Mouse (Mus musculus): ENCODE data around the gene Smim27. TPM values are rescaled to one million over a fixed set of nuclear protein-coding genes. Genes with fewer than 3 reads are reported as not detected.

Gene Smim27
- 13.0 TPM in 2 replicates for polyA plus RNA-seq (2014; fragmentation: Nextera tagmentation; extraction: Ambion mirVana)

GRCm38 (mm10) chr4:40269430-40270032 is at the start of gene Smim27, which contains the start of gene Topors:
TSS of gene Smim27 (plus strand) at chr4:40269579.
TSS of gene Topors (minus strand) at chr4:40269850.
- H3K27ac ChIP-seq (ENCODE audit: low read depth, low read length): peak within 1 kb of the TSS; percentile 87
- no peaks in the 10 kb centered on the region for H3K27me3 ChIP-seq (ENCODE audit: control insufficient read depth, insufficient read depth, low read length)
- ATAC-seq (ENCODE audit: low read depth): peak; percentile 95
- no peaks in the 10 kb centered on the region for H3K36me3 ChIP-seq (ENCODE audit: control insufficient read depth, insufficient read depth, low read length)
- H3K4me2 ChIP-seq (ENCODE audit: low read depth, low read length): peak within 1 kb of the TSS; percentile 81
- under 1% methylated on average over 38 of the region's 38 CpGs for WGBS
- H3K4me1 ChIP-seq (ENCODE audit: control insufficient read depth, insufficient read depth, low read length): peaks cover 14% of the 10 kb centered on the region
- peak within 1 kb of the TSS; percentile 66 for H3K4me3 ChIP-seq (ENCODE audit: low read depth, low read length)
- no peaks in the 10 kb centered on the region for H3K9me3 ChIP-seq (ENCODE audit: control insufficient read depth, low read length)
- peak within 1 kb of the TSS; percentile 82 for H3K9ac ChIP-seq (replicated peaks; ENCODE audit: low read depth, low read length)

DNA sequence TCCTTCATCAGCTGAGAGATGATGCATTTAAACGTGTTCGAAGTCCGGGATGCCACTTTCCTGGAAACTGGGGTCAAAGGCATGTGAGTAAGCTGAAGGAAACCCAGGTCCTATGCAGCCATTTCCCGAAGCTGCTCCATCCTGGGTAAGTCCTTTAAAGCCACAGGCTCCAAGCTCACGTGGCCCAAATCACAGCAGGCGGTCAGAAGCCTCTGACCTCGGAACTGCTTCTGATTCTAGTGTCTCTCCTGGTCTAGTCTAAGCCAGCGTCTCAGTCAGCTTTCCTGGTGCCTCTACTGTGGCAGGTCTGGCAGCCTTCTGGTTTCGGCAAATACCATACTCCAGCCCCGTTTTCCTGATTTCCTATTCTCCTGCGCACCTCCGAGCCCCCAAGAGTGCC is 48.9 kb upstream of the Smim27 start:
- Histone ChIP-seq H3K9me3 (ENCODE audit: control insufficient read depth, low read length) (no peaks in the 10 kb centered on the region), H3K27ac (ENCODE audit: low read depth, low read length) (no peak overlapping the region), H3K4me3 (ENCODE audit: low read depth, low read length) (no peak overlapping the region), H3K27me3 (ENCODE audit: control insufficient read depth, insufficient read depth, low read length) (no peaks in the 10 kb centered on the region), H3K4me1 (ENCODE audit: control insufficient read depth, insufficient read depth, low read length) (no peaks in the 10 kb centered on the region), H3K9ac (replicated peaks; ENCODE audit: low read depth, low read length) (no peak overlapping the region), H3K36me3 (ENCODE audit: control insufficient read depth, insufficient read depth, low read length) (no peaks in the 10 kb centered on the region), H3K4me2 (ENCODE audit: low read depth, low read length) (peak overlapping the region; percentile 0; the same call in 1 of the 2 replicates)
- ATAC-seq (ENCODE audit: low read depth): no peak
- 21% methylated on average over 12 of the region's 12 CpGs for WGBS

GRCm38 (mm10) chr4:40221004-40221760 is 48.2 kb upstream of the Smim27 start:
- H3K27me3 ChIP-seq (ENCODE audit: control insufficient read depth, insufficient read depth, low read length): no peaks in the 10 kb centered on the region
- no peaks in the 10 kb centered on the region for H3K9me3 ChIP-seq (ENCODE audit: control insufficient read depth, low read length)
- no peak overlapping the region for H3K4me3 ChIP-seq (ENCODE audit: low read depth, low read length)
- no peak for ATAC-seq (ENCODE audit: low read depth)
- no peaks in the 10 kb centered on the region for H3K36me3 ChIP-seq (ENCODE audit: control insufficient read depth, insufficient read depth, low read length)
- 34% methylated on average over 14 of the region's 14 CpGs for WGBS
- no peak overlapping the region for H3K9ac ChIP-seq (replicated peaks; ENCODE audit: low read depth, low read length)
- no peak overlapping the region for H3K4me2 ChIP-seq (ENCODE audit: low read depth, low read length)
- H3K4me1 ChIP-seq (ENCODE audit: control insufficient read depth, insufficient read depth, low read length): no peaks in the 10 kb centered on the region
- no peak overlapping the region for H3K27ac ChIP-seq (ENCODE audit: low read depth, low read length)

GRCm38 (mm10) chr4:40221876-40222585 is 47.3 kb upstream of the Smim27 start:
- no peaks in the 10 kb centered on the region for H3K27me3 ChIP-seq (ENCODE audit: control insufficient read depth, insufficient read depth, low read length)
- H3K27ac ChIP-seq (ENCODE audit: low read depth, low read length): no peak overlapping the region
- no peaks in the 10 kb centered on the region for H3K4me1 ChIP-seq (ENCODE audit: control insufficient read depth, insufficient read depth, low read length)
- H3K9ac ChIP-seq (replicated peaks; ENCODE audit: low read depth, low read length): no peak overlapping the region
- 32% methylated on average over 21 of the region's 21 CpGs for WGBS
- no peak; the same call in 1 of the 2 replicates for ATAC-seq (ENCODE audit: low read depth)
- H3K36me3 ChIP-seq (ENCODE audit: control insufficient read depth, insufficient read depth, low read length): no peaks in the 10 kb centered on the region
- no peaks in the 10 kb centered on the region for H3K9me3 ChIP-seq (ENCODE audit: control insufficient read depth, low read length)
- no peak overlapping the region for H3K4me3 ChIP-seq (ENCODE audit: low read depth, low read length)
- H3K4me2 ChIP-seq (ENCODE audit: low read depth, low read length): peak overlapping the region; percentile 3; the same call in 1 of the 2 replicates

GRCm38 (mm10) chr4:40226095-40226494 is 43.3 kb upstream of the Smim27 start:
- Histone ChIP-seq H3K9ac (replicated peaks; ENCODE audit: low read depth, low read length) (no peak overlapping the region), H3K27me3 (ENCODE audit: control insufficient read depth, insufficient read depth, low read length) (no peaks in the 10 kb centered on the region), H3K9me3 (ENCODE audit: control insufficient read depth, low read length) (no peaks in the 10 kb centered on the region), H3K4me2 (ENCODE audit: low read depth, low read length) (no peak overlapping the region), H3K4me3 (ENCODE audit: low read depth, low read length) (no peak overlapping the region), H3K27ac (ENCODE audit: low read depth, low read length) (no peak overlapping the region), H3K4me1 (ENCODE audit: control insufficient read depth, insufficient read depth, low read length) (no peaks in the 10 kb centered on the region), H3K36me3 (ENCODE audit: control insufficient read depth, insufficient read depth, low read length) (no peaks in the 10 kb centered on the region)
- 84% methylated on average over 5 of the region's 5 CpGs for WGBS
- ATAC-seq (ENCODE audit: low read depth): no peak

GRCm38 (mm10) chr4:40227131-40227530 is 42.2 kb upstream of the Smim27 start:
- Histone ChIP-seq H3K4me2 (ENCODE audit: low read depth, low read length) (no peak overlapping the region), H3K9me3 (ENCODE audit: control insufficient read depth, low read length) (no peaks in the 10 kb centered on the region), H3K4me3 (ENCODE audit: low read depth, low read length) (no peak overlapping the region), H3K27ac (ENCODE audit: low read depth, low read length) (no peak overlapping the region), H3K36me3 (ENCODE audit: control insufficient read depth, insufficient read depth, low read length) (no peaks in the 10 kb centered on the region), H3K9ac (replicated peaks; ENCODE audit: low read depth, low read length) (no peak overlapping the region), H3K27me3 (ENCODE audit: control insufficient read depth, insufficient read depth, low read length) (no peaks in the 10 kb centered on the region), H3K4me1 (ENCODE audit: control insufficient read depth, insufficient read depth, low read length) (no peaks in the 10 kb centered on the region)
- 91% methylated on average over 11 of the region's 11 CpGs for WGBS
- no peak for ATAC-seq (ENCODE audit: low read depth)

GRCm38 (mm10) chr4:40227886-40228285 is 41.5 kb upstream of the Smim27 start:
- Histone ChIP-seq H3K9ac (replicated peaks; ENCODE audit: low read depth, low read length) (no peak overlapping the region), H3K4me2 (ENCODE audit: low read depth, low read length) (no peak overlapping the region), H3K36me3 (ENCODE audit: control insufficient read depth, insufficient read depth, low read length) (no peaks in the 10 kb centered on the region), H3K4me1 (ENCODE audit: control insufficient read depth, insufficient read depth, low read length) (no peaks in the 10 kb centered on the region), H3K4me3 (ENCODE audit: low read depth, low read length) (no peak overlapping the region), H3K9me3 (ENCODE audit: control insufficient read depth, low read length) (no peaks in the 10 kb centered on the region), H3K27ac (ENCODE audit: low read depth, low read length) (no peak overlapping the region), H3K27me3 (ENCODE audit: control insufficient read depth, insufficient read depth, low read length) (no peaks in the 10 kb centered on the region)
- WGBS: 92% methylated on average over 7 of the region's 7 CpGs
- ATAC-seq (ENCODE audit: low read depth): no peak

DNA sequence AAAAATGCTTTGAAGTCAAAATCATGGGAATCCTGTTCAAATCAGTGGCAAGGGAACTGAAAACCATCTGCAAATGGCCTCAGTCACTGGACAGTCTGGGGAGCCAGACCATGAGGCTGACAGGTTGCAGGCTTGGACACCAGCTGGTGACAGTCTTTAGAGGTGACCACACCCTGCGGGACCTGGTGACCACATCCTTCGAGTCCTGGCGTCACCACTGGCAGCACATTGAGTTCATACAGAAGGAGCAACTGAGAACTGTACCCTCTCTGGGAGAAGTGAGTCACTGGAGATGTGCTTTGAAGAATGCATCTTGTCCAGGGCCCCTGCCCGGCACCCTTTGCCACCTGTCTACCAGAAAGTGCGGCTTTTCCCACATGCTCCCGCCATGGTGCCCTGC is 39.7 kb upstream of the Smim27 start:
- Histone ChIP-seq H3K9me3 (ENCODE audit: control insufficient read depth, low read length) (no peaks in the 10 kb centered on the region), H3K9ac (replicated peaks; ENCODE audit: low read depth, low read length) (no peak overlapping the region), H3K27ac (ENCODE audit: low read depth, low read length) (no peak overlapping the region), H3K4me2 (ENCODE audit: low read depth, low read length) (no peak overlapping the region), H3K27me3 (ENCODE audit: control insufficient read depth, insufficient read depth, low read length) (no peaks in the 10 kb centered on the region), H3K4me1 (ENCODE audit: control insufficient read depth, insufficient read depth, low read length) (no peaks in the 10 kb centered on the region), H3K36me3 (ENCODE audit: control insufficient read depth, insufficient read depth, low read length) (no peaks in the 10 kb centered on the region), H3K4me3 (ENCODE audit: low read depth, low read length) (no peak overlapping the region)
- 97% methylated on average over 6 of the region's 6 CpGs for WGBS
- ATAC-seq (ENCODE audit: low read depth): no peak
